Mouse (Mus musculus) midbrain, postnatal 0 days (tissue): ENCODE results near the gene Smo. TPM values are rescaled to one million over a fixed set of nuclear protein-coding genes. Genes with fewer than 3 reads are reported as not detected.

Source experiments
- ATAC-seq: fragments of 200-750 bp; cut with Nextera tagmentation; 2 replicates; pipeline ENCODE4 v1.8.0; 2017; ENCODE audit warnings: moderate number of reproducible peaks, mild to moderate bottlenecking, moderate TSS enrichment, moderate library complexity; ENCODE audit not compliant: low FRiP score
- DNase-seq: peaks from one replicate; pipeline ENCODE4 v3.0.0-alpha.2; 2015; ENCODE audit warnings: low spot score
- H3K27ac ChIP-seq: fragments of 300-500 bp; sonication (generic); 2 replicates; pipeline ENCODE4 v1.5.1; 2014; ENCODE audit warnings: low read depth, mild to moderate bottlenecking, low read length, mixed read lengths
- H3K27me3 ChIP-seq: fragments of 300-500 bp; sonication (generic); 2 replicates; pipeline ENCODE4 v1.6.1; 2014; ENCODE audit warnings: low read length, control low read depth, mixed read lengths; ENCODE audit not compliant: insufficient read depth
- H3K36me3 ChIP-seq: fragments of 300-500 bp; sonication (generic); 2 replicates; pipeline ENCODE4 v1.6.1; 2014; ENCODE audit warnings: low read length, control low read depth, mixed read lengths; ENCODE audit not compliant: insufficient read depth
- H3K4me1 ChIP-seq: fragments of 300-500 bp; sonication (generic); 2 replicates; pipeline ENCODE4 v1.6.1; 2014; ENCODE audit warnings: mild to moderate bottlenecking, control low read depth, antibody characterized with exemption, low read length, mixed read lengths; ENCODE audit not compliant: insufficient read depth
- H3K4me2 ChIP-seq: fragments of 300-500 bp; sonication (generic); 2 replicates; pipeline ENCODE4 v1.6.1; 2014; ENCODE audit warnings: low read depth, mild to moderate bottlenecking, low read length, mixed read lengths; ENCODE audit not compliant: poor library complexity, severe bottlenecking
- H3K4me3 ChIP-seq: fragments of 300-500 bp; sonication (generic); 2 replicates; pipeline ENCODE4 v1.5.1; 2014; ENCODE audit warnings: low read depth, mild to moderate bottlenecking, low read length, moderate library complexity
- H3K9ac ChIP-seq: fragments of 300-500 bp; sonication (generic); replicated peaks from 2 replicates; pipeline ENCODE4 v1.6.1; 2014; ENCODE audit warnings: mild to moderate bottlenecking, low read length, moderate library complexity, mixed read lengths; ENCODE audit not compliant: poor library complexity, severe bottlenecking
- H3K9me3 ChIP-seq: fragments of 300-500 bp; sonication (generic); 2 replicates; pipeline ENCODE4 v1.6.1; 2016; ENCODE audit warnings: low read length, control low read depth
- CTCF ChIP-seq: IDR thresholded peaks from 2 replicates; pipeline ENCODE4 v1.5.1; 2016; ENCODE audit warnings: antibody characterized with exemption, mild to moderate bottlenecking
- WGBS: fragments of 180-500 bp; shearing (Covaris S2); extraction: QIAGEN DNeasy Blood & Tissue Kit; methylation state at CpG from one replicate; pipeline ENCODE4 v1.1.7; 2014; 5-methylcytosine and 5-hydroxymethylcytosine counted together
- polyA plus RNA-seq: library from polyadenylated mRNA; unstranded; fragments of >200 nt; fragmentation: Nextera tagmentation; extraction: Ambion mirVana; gene quantifications from 2 replicates; pipeline ENCODE4 v1.2.1, GENCODE M21; 2015
- total RNA-seq: library from RNA; depleted of rRNA; stranded (reverse); fragments of >200 nt; gene quantifications from 2 replicates; pipeline ENCODE4 v1.2.3, GENCODE M21; 2014

Gene Smo
- total and polyA plus RNA-seq, 2 experiments from 2014 or later, result 7.8 to 42.3 TPM

GRCm38 (mm10) chr6:29704143-29704542, 31.2 kb upstream of the Smo start:
- Histone ChIP-seq H3K4me2 (no peak overlapping the region), H3K27me3 (no peaks in the 10 kb centered on the region), H3K4me3 (no peak overlapping the region), H3K9me3 (no peaks in the 10 kb centered on the region), H3K27ac (no peak overlapping the region), H3K9ac (no peak overlapping the region), H3K36me3 (no peaks in the 10 kb centered on the region), H3K4me1 (peaks cover 4% of the 10 kb centered on the region; the same call in 1 of the 2 replicates)
- DNase-seq (no peak), ATAC-seq (no peak)
- WGBS, result 98% methylated on average over 5 of the region's 5 CpGs
- no peak for TF ChIP-seq CTCF

GRCm38 (mm10) chr6:29707902-29708301, 27.4 kb upstream of the Smo start:
- 16% methylated on average over 2 of the region's 2 CpGs for WGBS
- no peak overlapping the region for H3K4me2 ChIP-seq
- H3K36me3 ChIP-seq, result no peaks in the 10 kb centered on the region
- no peak overlapping the region for H3K27ac ChIP-seq
- H3K4me3 ChIP-seq, result no peak overlapping the region
- H3K9me3 ChIP-seq, result no peaks in the 10 kb centered on the region
- H3K4me1 ChIP-seq, result peaks cover 8% of the 10 kb centered on the region; the same call in 1 of the 2 replicates
- DNase-seq (peak; percentile 76), ATAC-seq (peak; percentile 73; the same call in 1 of the 2 replicates)
- no peak overlapping the region for H3K9ac ChIP-seq
- TF ChIP-seq CTCF, result no peak
- no peaks in the 10 kb centered on the region for H3K27me3 ChIP-seq

GRCm38 (mm10) chr6:29711318-29711717, 24.0 kb upstream of the Smo start:
- no peaks in the 10 kb centered on the region for H3K36me3 ChIP-seq
- DNase-seq (no peak), ATAC-seq (no peak)
- peaks cover 8% of the 10 kb centered on the region; the same call in 1 of the 2 replicates for H3K4me1 ChIP-seq
- H3K9ac ChIP-seq, result no peak overlapping the region
- H3K4me3 ChIP-seq, result no peak overlapping the region
- H3K9me3 ChIP-seq, result no peaks in the 10 kb centered on the region
- TF ChIP-seq CTCF, result no peak
- no peak overlapping the region for H3K27ac ChIP-seq
- 60% methylated on average over 3 of the region's 3 CpGs for WGBS
- H3K27me3 ChIP-seq, result no peaks in the 10 kb centered on the region
- H3K4me2 ChIP-seq, result no peak overlapping the region

- H3K9ac ChIP-seq, result no peak overlapping the region
- ATAC-seq (no peak), DNase-seq (peak; percentile 88)
- 42% methylated on average over 3 of the region's 3 CpGs for WGBS
- no peaks in the 10 kb centered on the region for H3K27me3 ChIP-seq
- H3K4me3 ChIP-seq, result no peak overlapping the region
- no peak overlapping the region for H3K4me2 ChIP-seq
- H3K27ac ChIP-seq, result no peak overlapping the region
- H3K4me1 ChIP-seq, result peaks cover 8% of the 10 kb centered on the region; the same call in 1 of the 2 replicates
- H3K36me3 ChIP-seq, result no peaks in the 10 kb centered on the region
- peak; percentile 90 for TF ChIP-seq CTCF
- H3K9me3 ChIP-seq, result no peaks in the 10 kb centered on the region
Measured at GRCm38 (mm10) chr6:29712011-29712584, 23.2 kb upstream of the Smo start.

DNA sequence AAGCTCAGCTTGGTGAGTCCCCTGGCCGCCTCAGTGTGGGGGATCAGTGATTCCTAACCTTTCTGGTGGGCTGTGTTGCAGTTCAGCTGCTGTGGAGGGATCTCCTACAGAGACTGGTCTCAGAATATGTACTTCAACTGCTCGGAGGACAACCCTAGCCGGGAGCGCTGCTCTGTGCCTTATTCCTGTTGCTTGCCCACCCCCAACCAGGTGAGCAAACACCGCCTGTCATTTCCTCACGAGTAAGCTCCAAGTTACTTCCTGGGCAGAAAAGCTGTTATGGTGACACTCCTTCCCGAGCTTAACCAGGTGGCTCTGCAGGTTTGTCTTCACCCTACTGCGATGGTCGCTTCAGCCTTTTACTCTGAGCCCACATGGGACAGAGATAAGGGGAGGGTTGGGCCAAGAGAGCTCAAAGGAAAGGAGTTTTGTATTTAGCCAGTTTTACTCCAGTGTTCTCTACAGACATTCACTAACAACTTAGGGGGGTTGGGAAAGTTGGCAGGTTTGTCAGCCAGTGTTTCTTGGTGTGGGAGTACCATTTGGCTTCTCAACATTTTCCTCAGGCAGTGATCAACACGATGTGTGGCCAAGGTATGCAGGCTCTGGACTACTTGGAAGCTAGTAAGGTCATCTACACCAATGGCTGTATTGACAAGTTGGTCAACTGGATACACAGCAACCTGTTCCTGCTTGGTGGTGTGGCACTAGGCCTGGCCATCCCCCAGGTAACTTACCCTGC, 18.5 kb upstream of the Smo start:
- H3K4me1 ChIP-seq, result peaks cover 17% of the 10 kb centered on the region
- no peak overlapping the region for H3K4me2 ChIP-seq
- no peaks in the 10 kb centered on the region for H3K36me3 ChIP-seq
- 84% methylated on average over 10 of the region's 10 CpGs for WGBS
- H3K9me3 ChIP-seq, result no peaks in the 10 kb centered on the region
- H3K27ac ChIP-seq, result no peak overlapping the region
- no peaks in the 10 kb centered on the region for H3K27me3 ChIP-seq
- H3K4me3 ChIP-seq, result no peak overlapping the region
- ATAC-seq (no peak), DNase-seq (no peak)
- no peak overlapping the region for H3K9ac ChIP-seq
- TF ChIP-seq CTCF, result no peak

GRCm38 (mm10) chr6:29717541-29717940, 17.8 kb upstream of the Smo start:
- Histone ChIP-seq H3K27ac (peak overlapping the region; percentile 33; the same call in 1 of the 2 replicates), H3K9me3 (no peaks in the 10 kb centered on the region), H3K9ac (no peak overlapping the region), H3K4me2 (peak overlapping the region; percentile 44), H3K4me1 (peaks cover 17% of the 10 kb centered on the region), H3K36me3 (no peaks in the 10 kb centered on the region), H3K27me3 (no peaks in the 10 kb centered on the region), H3K4me3 (no peak overlapping the region)
- 50% methylated on average over 10 of the region's 10 CpGs for WGBS
- DNase-seq, result no peak
- 0 out of 2 replicates have a peak, but pooled peaks have one; percentile 8 for ATAC-seq
- TF ChIP-seq CTCF, result no peak
